Mouse (Mus musculus): ENCODE results near the gene Pdlim5. TPM values are rescaled to one million over a fixed set of nuclear protein-coding genes. Genes with fewer than 3 reads are reported as not detected.

Pdlim5 gene
- polyA plus RNA-seq, 1 experiment from 2014 or later, result 19.2 TPM

DNA sequence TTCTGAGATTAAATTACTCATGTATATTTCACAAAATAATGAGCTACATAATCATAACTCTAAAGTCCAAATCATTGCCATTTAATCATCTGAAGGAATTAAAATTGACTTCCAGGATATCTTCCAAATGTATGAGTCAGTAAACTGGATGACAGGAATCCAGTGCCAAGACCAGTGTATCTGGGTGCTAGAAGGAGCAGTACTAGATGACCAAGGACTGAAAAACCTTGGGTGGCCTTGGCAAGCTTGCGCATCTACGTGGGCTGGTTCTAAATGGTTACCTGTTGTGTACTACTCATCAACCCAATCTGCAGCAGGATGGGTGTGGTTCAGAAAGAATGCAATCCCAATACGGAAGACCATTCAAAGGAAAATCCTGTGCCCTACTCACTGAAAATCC, 116.5 kb downstream of the Pdlim5 start:
- WGBS, result 88% methylated on average over 3 of the region's 3 CpGs
- no peak overlapping the region for H3K4me3 ChIP-seq (ENCODE audit: low read length)
- no peaks in the 10 kb centered on the region for H3K9me3 ChIP-seq (ENCODE audit: control insufficient read depth, low read length)

GRCm38 (mm10) chr3:142276506-142276905, 119.0 kb downstream of the Pdlim5 start:
- ATAC-seq, result no peak
- H3K4me3 ChIP-seq (ENCODE audit: low read length), result no peak overlapping the region
- no peaks in the 10 kb centered on the region for H3K4me1 ChIP-seq (ENCODE audit: control insufficient read depth, insufficient read depth, low read depth, low read length)
- H3K27me3 ChIP-seq (replicated peaks; ENCODE audit: control insufficient read depth, insufficient read depth, low read length), result no peaks in the 10 kb centered on the region
- no peak overlapping the region for H3K9ac ChIP-seq (ENCODE audit: low read depth, low read length)
- H3K27ac ChIP-seq (ENCODE audit: low read depth, low read length), result no peak overlapping the region
- no peaks in the 10 kb centered on the region for H3K36me3 ChIP-seq (ENCODE audit: control insufficient read depth, insufficient read depth, low read length)
- no peaks in the 10 kb centered on the region for H3K9me3 ChIP-seq (ENCODE audit: control insufficient read depth, low read length)
- 82% methylated on average over 3 of the region's 3 CpGs for WGBS
- H3K4me2 ChIP-seq (ENCODE audit: low read length), result no peak overlapping the region

More for the DNA sequence above, 116.5 kb downstream of the Pdlim5 start:
- no peak for ATAC-seq
- Histone ChIP-seq H3K4me1 (ENCODE audit: control insufficient read depth, insufficient read depth, low read depth, low read length) (no peaks in the 10 kb centered on the region), H3K27ac (ENCODE audit: low read depth, low read length) (no peak overlapping the region), H3K27me3 (replicated peaks; ENCODE audit: control insufficient read depth, insufficient read depth, low read length) (no peaks in the 10 kb centered on the region), H3K4me2 (ENCODE audit: low read length) (no peak overlapping the region), H3K9ac (ENCODE audit: low read depth, low read length) (no peak overlapping the region), H3K36me3 (ENCODE audit: control insufficient read depth, insufficient read depth, low read length) (no peaks in the 10 kb centered on the region)

GRCm38 (mm10) chr3:142274993-142275392, 120.5 kb downstream of the Pdlim5 start:
- Histone ChIP-seq H3K27ac (ENCODE audit: low read depth, low read length) (no peak overlapping the region), H3K4me2 (ENCODE audit: low read length) (no peak overlapping the region), H3K36me3 (ENCODE audit: control insufficient read depth, insufficient read depth, low read length) (no peaks in the 10 kb centered on the region), H3K9me3 (ENCODE audit: control insufficient read depth, low read length) (no peaks in the 10 kb centered on the region), H3K4me1 (ENCODE audit: control insufficient read depth, insufficient read depth, low read depth, low read length) (no peaks in the 10 kb centered on the region), H3K4me3 (ENCODE audit: low read length) (no peak overlapping the region), H3K9ac (ENCODE audit: low read depth, low read length) (no peak overlapping the region), H3K27me3 (replicated peaks; ENCODE audit: control insufficient read depth, insufficient read depth, low read length) (no peaks in the 10 kb centered on the region)
- 10% methylated on average over 1 of the region's 1 CpGs for WGBS
- no peak for ATAC-seq

GRCm38 (mm10) chr3:142274451-142274850, 121.0 kb downstream of the Pdlim5 start:
- Histone ChIP-seq H3K27ac (ENCODE audit: low read depth, low read length) (no peak overlapping the region), H3K36me3 (ENCODE audit: control insufficient read depth, insufficient read depth, low read length) (no peaks in the 10 kb centered on the region), H3K4me2 (ENCODE audit: low read length) (no peak overlapping the region), H3K4me3 (ENCODE audit: low read length) (no peak overlapping the region), H3K9ac (ENCODE audit: low read depth, low read length) (no peak overlapping the region), H3K27me3 (replicated peaks; ENCODE audit: control insufficient read depth, insufficient read depth, low read length) (no peaks in the 10 kb centered on the region), H3K9me3 (ENCODE audit: control insufficient read depth, low read length) (no peaks in the 10 kb centered on the region), H3K4me1 (ENCODE audit: control insufficient read depth, insufficient read depth, low read depth, low read length) (no peaks in the 10 kb centered on the region)
- WGBS, result 97% methylated on average over 3 of the region's 3 CpGs
- ATAC-seq, result no peak

DNA sequence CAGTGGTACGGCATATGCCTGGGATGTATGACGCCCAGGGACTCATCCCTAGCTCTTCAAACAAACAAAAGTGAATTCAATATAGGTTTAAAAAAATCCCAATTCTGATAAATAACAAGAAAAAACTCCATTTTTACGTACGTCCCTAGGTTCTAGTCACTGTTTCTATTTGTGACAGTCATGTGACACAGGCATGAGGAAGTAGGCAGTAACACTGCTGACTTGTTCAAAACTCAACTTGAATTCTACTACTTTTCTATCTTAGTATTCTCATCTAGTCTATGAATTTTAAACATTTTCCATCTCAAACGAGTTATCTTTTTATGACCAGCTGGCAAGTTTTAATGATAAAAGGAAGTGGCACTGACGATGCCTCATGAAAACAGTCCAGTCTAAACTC, 122.2 kb downstream of the Pdlim5 start:
- Histone ChIP-seq H3K36me3 (ENCODE audit: control insufficient read depth, insufficient read depth, low read length) (no peaks in the 10 kb centered on the region), H3K9me3 (ENCODE audit: control insufficient read depth, low read length) (no peaks in the 10 kb centered on the region), H3K4me3 (ENCODE audit: low read length) (no peak overlapping the region), H3K27ac (ENCODE audit: low read depth, low read length) (no peak overlapping the region), H3K27me3 (replicated peaks; ENCODE audit: control insufficient read depth, insufficient read depth, low read length) (no peaks in the 10 kb centered on the region), H3K4me2 (ENCODE audit: low read length) (no peak overlapping the region), H3K9ac (ENCODE audit: low read depth, low read length) (no peak overlapping the region), H3K4me1 (ENCODE audit: control insufficient read depth, insufficient read depth, low read depth, low read length) (no peaks in the 10 kb centered on the region)
- ATAC-seq, result no peak
- WGBS, result 92% methylated on average over 6 of the region's 6 CpGs

DNA sequence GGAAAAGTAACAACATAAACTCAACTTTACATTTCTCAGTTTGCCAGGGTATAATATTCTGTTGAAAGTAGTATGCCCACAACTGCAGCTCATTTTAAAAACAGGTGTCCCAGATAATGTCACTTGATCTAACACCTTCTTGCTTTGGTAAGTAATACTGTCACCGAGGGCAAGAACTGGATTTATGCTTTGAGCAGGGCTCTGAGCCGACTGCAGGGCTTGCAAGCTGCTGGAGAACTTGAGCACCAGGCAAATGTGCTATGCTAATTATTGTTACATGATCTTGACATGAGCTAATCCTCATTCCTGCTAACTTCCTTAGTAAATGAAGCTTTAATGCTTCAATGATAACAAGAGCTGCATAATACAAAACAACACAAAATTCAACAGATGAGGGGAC, 139.1 kb downstream of the Pdlim5 start:
- no peaks in the 10 kb centered on the region for H3K9me3 ChIP-seq (ENCODE audit: control insufficient read depth, low read length)
- H3K4me2 ChIP-seq (ENCODE audit: low read length), result no peak overlapping the region
- no peaks in the 10 kb centered on the region for H3K27me3 ChIP-seq (replicated peaks; ENCODE audit: control insufficient read depth, insufficient read depth, low read length)
- no peaks in the 10 kb centered on the region for H3K36me3 ChIP-seq (ENCODE audit: control insufficient read depth, insufficient read depth, low read length)
- no peak overlapping the region for H3K27ac ChIP-seq (ENCODE audit: low read depth, low read length)
- ATAC-seq, result no peak
- no peak overlapping the region for H3K4me3 ChIP-seq (ENCODE audit: low read length)
- H3K4me1 ChIP-seq (ENCODE audit: control insufficient read depth, insufficient read depth, low read depth, low read length), result no peaks in the 10 kb centered on the region
- H3K9ac ChIP-seq (ENCODE audit: low read depth, low read length), result no peak overlapping the region
- 66% methylated on average over 2 of the region's 2 CpGs for WGBS

DNA sequence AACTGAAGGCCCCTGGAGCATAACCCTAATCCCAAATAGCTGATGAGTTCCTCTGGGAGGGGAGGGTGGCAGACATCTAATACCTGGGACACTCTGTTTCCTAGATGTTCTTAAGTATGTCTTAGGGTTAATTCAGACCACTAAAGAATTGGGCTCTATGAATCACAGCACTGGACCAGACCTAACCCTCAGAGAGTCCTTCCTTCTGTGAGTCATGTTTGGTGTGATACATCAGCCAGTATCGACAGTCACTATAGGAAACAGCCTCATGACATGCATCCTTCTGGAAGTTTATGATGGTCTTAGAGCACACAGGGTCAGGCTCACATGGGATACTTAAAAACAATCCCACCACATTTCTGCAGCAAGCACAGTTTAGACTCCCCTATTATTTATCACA, 143.4 kb downstream of the Pdlim5 start:
- 95% methylated on average over 1 of the region's 1 CpGs for WGBS
- no peak for ATAC-seq

GRCm38 (mm10) chr3:142249458-142249857, 146.0 kb downstream of the Pdlim5 start:
- Histone ChIP-seq H3K4me1 (ENCODE audit: control insufficient read depth, insufficient read depth, low read depth, low read length) (no peaks in the 10 kb centered on the region), H3K4me2 (ENCODE audit: low read length) (no peak overlapping the region), H3K4me3 (ENCODE audit: low read length) (no peak overlapping the region), H3K27ac (ENCODE audit: low read depth, low read length) (no peak overlapping the region), H3K36me3 (ENCODE audit: control insufficient read depth, insufficient read depth, low read length) (no peaks in the 10 kb centered on the region), H3K27me3 (replicated peaks; ENCODE audit: control insufficient read depth, insufficient read depth, low read length) (no peaks in the 10 kb centered on the region), H3K9me3 (ENCODE audit: control insufficient read depth, low read length) (no peaks in the 10 kb centered on the region), H3K9ac (ENCODE audit: low read depth, low read length) (no peak overlapping the region)
- ATAC-seq, result no peak
- 85% methylated on average over 2 of the region's 2 CpGs for WGBS

More for the DNA sequence above, 143.4 kb downstream of the Pdlim5 start:
- H3K27me3 ChIP-seq (replicated peaks; ENCODE audit: control insufficient read depth, insufficient read depth, low read length), result no peaks in the 10 kb centered on the region
- no peaks in the 10 kb centered on the region for H3K4me1 ChIP-seq (ENCODE audit: control insufficient read depth, insufficient read depth, low read depth, low read length)
- no peak overlapping the region for H3K27ac ChIP-seq (ENCODE audit: low read depth, low read length)
- H3K9me3 ChIP-seq (ENCODE audit: control insufficient read depth, low read length), result no peaks in the 10 kb centered on the region
- no peak overlapping the region for H3K9ac ChIP-seq (ENCODE audit: low read depth, low read length)
- no peaks in the 10 kb centered on the region for H3K36me3 ChIP-seq (ENCODE audit: control insufficient read depth, insufficient read depth, low read length)
- no peak overlapping the region for H3K4me3 ChIP-seq (ENCODE audit: low read length)
- H3K4me2 ChIP-seq (ENCODE audit: low read length), result no peak overlapping the region

DNA sequence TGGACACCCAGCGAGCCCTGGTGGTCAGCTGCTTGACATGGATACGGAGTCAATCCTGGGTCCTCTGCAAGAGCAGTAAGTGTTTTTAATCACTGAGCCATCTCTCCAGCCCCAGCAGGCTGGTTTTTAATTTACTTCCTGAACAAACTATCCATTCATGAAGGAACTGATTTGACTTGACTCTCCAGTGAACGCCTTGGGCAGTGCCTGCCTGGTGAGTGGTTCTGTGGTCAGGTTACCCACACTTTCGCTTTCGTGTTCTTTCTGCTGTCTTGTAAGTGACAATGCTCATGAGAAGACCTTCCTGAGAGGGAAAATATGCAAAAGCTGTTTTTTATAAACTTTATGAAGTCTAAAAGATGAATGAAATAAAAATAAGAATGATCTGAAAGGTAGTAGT, 152.2 kb downstream of the Pdlim5 start:
- Histone ChIP-seq H3K9me3 (ENCODE audit: control insufficient read depth, low read length) (no peaks in the 10 kb centered on the region), H3K27ac (ENCODE audit: low read depth, low read length) (no peak overlapping the region), H3K36me3 (ENCODE audit: control insufficient read depth, insufficient read depth, low read length) (no peaks in the 10 kb centered on the region), H3K27me3 (replicated peaks; ENCODE audit: control insufficient read depth, insufficient read depth, low read length) (no peaks in the 10 kb centered on the region), H3K4me3 (ENCODE audit: low read length) (no peak overlapping the region), H3K4me1 (ENCODE audit: control insufficient read depth, insufficient read depth, low read depth, low read length) (no peaks in the 10 kb centered on the region), H3K9ac (ENCODE audit: low read depth, low read length) (no peak overlapping the region), H3K4me2 (ENCODE audit: low read length) (no peak overlapping the region)
- 84% methylated on average over 5 of the region's 5 CpGs for WGBS
- no peak for ATAC-seq

GRCm38 (mm10) chr3:142239298-142239697, 156.2 kb downstream of the Pdlim5 start:
- WGBS, result 95% methylated on average over 2 of the region's 2 CpGs
- ATAC-seq, result no peak
- H3K27me3 ChIP-seq (replicated peaks; ENCODE audit: control insufficient read depth, insufficient read depth, low read length), result no peaks in the 10 kb centered on the region
- no peak overlapping the region for H3K4me2 ChIP-seq (ENCODE audit: low read length)
- H3K4me3 ChIP-seq (ENCODE audit: low read length), result no peak overlapping the region
- no peak overlapping the region for H3K9ac ChIP-seq (ENCODE audit: low read depth, low read length)
- H3K9me3 ChIP-seq (ENCODE audit: control insufficient read depth, low read length), result no peaks in the 10 kb centered on the region
- no peak overlapping the region for H3K27ac ChIP-seq (ENCODE audit: low read depth, low read length)
- no peaks in the 10 kb centered on the region for H3K36me3 ChIP-seq (ENCODE audit: control insufficient read depth, insufficient read depth, low read length)
- H3K4me1 ChIP-seq (ENCODE audit: control insufficient read depth, insufficient read depth, low read depth, low read length), result no peaks in the 10 kb centered on the region

All from hindbrain, embryonic 16.5 days (tissue).